Mouse (Mus musculus) adipocyte (in vitro differentiated cells): Measurements from ENCODE around the gene Elp4.

Experiments
- DNase-seq: peaks from one replicate; pipeline ENCODE4 v3.0.0-alpha.2; 2016; ENCODE audit warnings: low spot score

Elp4 gene

DNA sequence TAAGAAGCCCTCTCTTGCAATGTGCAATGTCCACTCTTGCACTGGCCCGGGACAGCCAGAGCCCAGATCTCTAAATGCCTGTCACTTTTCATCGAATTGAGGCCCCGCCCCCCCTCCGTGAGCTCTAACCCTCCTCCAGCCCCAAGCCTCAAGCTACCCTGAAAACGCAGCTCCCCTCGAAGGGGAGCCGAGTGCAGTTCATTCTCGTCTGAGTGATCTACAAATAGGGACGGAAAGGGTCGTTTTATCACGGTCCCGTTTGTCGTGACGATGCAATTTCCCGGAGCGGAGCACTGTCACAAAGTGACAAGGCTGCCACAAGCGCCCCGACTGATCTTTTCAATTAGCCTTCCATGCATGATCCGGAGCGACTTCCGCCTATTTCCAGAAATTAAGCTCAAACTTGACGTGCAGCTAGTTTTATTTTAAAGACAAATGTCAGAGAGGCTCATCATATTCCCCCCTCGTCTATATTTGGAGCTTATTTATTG lies 222.3 kb downstream of the Elp4 start:
- DNase-seq: no peak

DNA sequence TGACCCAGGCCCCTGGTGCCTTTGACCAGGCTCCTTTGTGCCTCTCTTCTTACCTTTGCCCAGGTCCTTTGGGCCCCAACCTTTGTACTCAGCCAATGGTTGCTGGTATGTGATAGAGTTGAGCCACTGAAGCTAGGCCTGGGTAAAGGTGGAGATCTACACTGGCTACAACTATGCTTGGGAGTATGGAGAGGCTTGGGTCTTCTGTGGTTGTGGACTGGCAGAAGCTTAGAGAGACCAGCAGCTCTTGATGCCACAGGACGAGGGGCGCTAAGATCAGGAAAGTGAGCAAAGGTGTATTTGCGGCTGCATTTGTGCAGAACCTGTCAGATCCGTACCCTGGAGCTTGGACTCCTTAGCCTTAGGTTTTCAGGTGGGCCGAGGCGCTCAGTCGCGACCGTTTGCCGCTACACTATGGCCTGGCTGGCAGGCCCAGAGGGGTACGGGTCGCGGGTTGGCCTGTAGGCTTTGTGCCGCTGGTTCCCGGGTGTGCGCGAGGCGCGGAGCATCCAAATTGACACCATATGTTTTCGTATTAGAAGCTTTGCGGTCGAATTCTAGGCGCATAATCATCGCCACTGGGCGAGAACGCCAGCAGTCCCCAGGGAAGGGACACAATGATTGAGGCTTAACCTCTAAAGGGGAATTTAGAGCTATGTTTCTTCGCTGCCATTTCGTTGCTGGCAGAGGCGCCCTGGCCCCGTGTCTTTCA lies 223.2 kb downstream of the Elp4 start:
- no peak for DNase-seq

- DNase-seq: no peak
These were observed 224.0 kb downstream of the Elp4 start for GRCm38 (mm10) chr2:105680146-105680998.

DNA sequence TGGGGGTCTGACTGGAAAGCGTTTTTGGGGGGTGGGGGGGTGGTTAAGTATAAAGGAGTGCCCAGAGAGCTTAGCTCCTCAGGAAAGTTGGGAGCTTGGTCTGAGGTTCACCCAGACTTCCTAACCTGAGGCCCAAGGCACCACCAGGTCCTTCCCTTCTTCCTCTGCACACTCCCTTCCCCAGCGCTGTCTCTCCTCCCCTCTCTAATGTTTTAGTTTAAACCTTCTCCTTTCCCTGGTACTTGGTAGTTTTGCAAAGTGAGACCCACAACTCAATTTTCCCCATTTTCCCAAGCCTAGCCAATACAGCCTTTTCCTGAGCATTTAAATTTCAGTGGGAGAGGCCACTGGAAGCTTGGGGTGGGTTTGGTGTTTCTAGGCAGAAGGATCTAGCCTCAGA lies 225.0 kb downstream of the Elp4 start:
- DNase-seq: no peak

DNA sequence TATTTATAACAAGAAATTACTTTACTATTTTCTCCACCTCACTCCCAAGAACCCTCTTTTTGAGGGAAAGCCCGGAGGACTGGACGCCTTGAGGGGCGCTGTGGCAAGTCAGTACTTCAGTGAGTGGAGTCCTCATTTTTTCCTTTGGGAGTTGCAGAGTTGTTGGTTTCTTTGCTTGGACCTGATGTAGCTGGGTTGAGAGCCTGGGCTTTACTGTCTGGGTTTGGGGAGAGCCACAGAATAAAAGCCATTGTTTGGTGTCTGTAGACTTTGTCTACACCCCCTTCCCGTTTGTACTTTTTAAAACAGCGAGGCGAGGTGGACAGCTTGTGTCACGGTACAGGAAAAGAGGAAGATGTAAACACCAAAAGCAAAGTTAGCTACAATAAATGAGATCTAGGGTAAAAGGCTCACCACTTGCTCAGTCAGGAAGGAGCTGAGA lies 225.5 kb downstream of the Elp4 start:
- DNase-seq: no peak

GRCm38 (mm10) chr2:105678306-105678705 lies 226.1 kb downstream of the Elp4 start:
- no peak for DNase-seq

- DNase-seq: no peak
These were observed 226.8 kb downstream of the Elp4 start for GRCm38 (mm10) chr2:105677434-105678105.

- no peak for DNase-seq
These were observed 227.4 kb downstream of the Elp4 start for GRCm38 (mm10) chr2:105676909-105677433.

DNA sequence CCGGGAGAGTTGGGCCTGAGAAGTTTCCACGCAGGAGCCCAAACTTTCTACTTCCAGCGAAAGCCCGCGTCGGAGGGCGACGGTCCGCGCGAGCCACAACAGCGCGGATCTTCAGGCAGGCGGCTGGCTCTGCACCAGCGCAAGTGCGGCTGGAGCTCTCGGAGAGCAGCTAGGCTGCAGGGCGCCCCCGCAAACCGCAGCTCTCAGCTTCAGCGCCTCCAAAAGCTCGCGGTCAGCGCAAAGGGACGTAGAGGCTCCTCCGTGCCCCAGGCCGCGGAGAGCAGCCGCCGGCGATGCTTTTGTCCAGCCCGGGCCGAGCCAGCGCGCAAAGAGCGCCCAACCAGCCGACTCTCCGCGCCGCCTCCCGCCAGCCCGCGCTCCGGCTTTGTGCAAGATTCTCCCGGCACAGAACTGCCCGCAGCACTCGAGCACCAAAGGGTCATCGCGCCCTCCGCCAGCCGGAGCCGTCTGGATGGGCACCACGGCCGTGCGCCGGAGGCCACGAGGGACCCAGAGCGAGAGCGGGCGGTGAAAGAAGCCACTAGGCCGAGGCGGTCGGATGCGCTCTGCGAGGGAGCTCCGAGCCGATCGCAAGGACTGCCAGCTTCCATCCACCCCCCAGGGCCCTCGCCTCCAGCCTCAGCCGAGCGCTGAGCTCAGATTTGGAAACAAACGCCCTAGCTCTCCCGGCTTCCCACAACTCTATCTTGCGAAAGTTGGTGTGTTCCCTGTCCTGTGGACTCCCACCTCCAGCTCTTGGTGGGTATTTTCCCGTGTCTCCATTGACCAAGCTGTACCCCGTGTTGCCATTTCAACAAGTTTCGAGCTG lies 228.1 kb downstream of the Elp4 start:
- DNase-seq: no peak

- DNase-seq: no peak
These were observed 228.7 kb downstream of the Elp4 start for GRCm38 (mm10) chr2:105675730-105676079.

GRCm38 (mm10) chr2:105674875-105675729 lies 229.3 kb downstream of the Elp4 start:
- no peak for DNase-seq

DNA sequence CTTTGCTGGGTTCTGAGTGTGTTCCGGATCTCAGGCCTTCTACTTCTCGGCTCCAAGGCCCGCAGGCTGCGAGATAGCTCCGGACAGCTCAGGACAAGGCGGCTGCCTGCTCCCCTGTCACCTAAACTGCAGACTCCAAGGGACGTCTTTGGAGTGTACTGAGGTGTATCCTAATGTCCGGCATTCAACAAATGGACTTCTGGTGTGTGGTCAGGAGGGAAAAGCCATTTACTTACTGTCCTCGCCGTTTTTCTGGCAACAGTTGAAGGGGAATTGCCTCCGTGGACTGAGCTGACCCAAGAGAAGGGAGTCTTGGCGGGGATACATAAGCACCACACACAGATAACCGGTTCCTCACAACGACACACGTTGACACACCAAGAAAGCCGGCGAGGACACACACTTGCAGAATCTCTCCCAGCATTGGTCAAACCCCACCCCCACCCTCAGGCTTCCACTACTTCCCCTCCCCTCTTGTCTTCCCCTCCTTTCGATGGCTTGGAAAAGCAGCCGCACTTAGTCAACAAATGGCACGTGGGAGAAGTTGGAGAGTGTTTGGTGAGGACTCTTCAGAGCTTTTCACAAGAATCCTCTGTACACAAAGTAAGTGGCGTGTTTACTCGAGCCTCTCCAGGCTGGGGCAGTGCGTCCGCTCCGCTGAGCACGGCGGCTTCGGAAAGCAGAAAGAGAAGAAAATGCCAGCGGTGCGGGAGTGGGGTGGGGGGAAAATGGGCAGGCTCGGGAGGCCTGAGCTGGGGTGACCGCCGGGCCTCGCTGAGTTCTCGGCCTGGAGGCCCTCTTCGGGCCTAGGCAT lies 230.1 kb downstream of the Elp4 start:
- no peak for DNase-seq

DNA sequence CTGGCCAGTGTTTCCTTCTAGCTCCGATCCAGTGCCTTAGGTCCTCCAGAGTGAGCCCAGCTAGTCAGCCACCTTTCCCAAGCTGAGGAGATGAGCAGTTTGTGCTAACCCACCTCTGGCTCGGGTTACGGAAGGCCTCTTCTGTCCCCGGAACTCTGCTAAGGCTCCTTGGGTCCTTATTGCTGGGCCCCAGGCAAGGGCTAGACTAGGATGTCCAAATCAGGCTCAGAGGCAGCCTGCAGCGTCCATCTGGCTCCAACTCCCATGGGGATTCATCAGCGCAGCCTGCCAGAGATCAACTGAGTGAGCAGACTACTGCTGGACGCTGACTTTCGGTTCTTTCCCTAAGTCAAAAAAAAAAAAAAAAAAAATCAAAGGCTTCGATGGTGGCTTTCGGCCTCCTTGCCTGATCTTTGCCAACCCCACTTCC lies 230.7 kb downstream of the Elp4 start:
- peak; percentile 64 for DNase-seq

GRCm38 (mm10) chr2:105673054-105673453 lies 231.3 kb downstream of the Elp4 start:
- DNase-seq: no peak

DNA sequence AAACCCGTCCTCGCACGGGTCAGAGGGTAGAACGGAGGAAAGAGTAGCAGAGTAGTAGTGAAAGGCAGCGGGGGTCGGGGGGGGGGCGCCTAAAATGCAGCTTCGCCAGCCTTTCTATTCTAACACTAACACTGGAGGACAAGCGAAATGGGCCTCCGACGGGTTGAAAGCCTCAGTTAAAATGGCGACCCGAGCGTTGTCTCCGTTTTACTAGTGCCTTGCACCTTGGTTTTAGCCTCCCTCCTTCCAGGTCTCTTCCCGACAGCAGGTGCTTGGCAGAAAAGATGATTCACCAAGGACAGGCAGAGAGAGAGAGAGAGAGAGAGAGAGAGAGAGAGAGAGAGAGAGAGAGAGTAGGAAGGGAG lies 231.8 kb downstream of the Elp4 start:
- no peak for DNase-seq

- DNase-seq: no peak
These were observed 232.4 kb downstream of the Elp4 start for GRCm38 (mm10) chr2:105671798-105672595.

DNA sequence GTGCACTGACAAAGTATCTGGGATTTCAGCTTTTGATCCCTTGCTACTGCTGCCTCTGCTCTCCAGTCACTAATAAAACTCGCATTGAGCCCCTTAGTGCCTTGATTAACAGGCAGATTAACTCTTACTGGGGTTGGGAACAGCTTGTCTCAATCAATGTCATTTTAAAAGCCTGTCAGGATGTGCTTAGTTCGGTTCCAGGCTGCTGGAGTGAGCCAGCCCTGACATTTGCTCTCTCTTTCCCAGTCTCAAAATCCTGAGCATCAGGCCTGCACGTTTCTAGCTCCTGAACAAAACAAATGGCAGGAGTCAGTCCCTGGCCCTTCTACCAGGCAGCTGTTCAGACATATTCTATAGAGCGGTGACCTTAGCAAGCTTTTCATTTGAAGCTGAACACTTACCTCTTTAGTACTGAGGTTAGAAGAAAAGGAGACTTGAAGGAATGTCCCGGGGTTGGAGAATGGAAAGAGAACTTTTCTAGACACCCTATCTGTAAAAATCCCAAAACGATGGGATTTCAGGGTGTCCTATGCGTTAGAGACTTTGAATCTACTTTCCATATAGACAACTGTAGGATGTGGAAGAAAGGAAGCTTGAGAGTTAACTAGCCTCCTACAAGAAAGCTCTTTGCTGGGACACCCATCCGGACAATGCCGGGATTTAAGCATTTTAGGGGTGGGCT lies 233.1 kb downstream of the Elp4 start:
- no peak for DNase-seq

DNA sequence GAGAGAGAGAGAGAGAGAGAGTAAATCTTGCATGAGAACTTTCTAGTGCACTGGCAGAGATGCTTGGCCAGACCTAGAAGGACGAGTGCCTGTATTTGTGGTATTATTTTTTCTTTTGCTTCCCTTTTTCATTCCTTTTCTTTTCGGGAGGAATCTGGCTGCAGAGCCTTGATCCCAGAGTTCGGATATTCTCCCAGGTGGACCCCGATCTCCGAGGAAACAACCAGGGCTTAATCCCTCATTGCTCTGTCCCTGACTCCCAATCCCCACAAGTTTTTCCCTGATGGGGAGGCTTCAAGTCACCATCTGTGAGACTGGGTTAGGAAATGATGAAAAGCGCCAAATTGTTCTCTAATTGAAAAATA lies 233.7 kb downstream of the Elp4 start:
- DNase-seq: no peak
